Mouse (Mus musculus) G1E (cell line): Measurements from ENCODE around the gene Wipi1. TPM values are rescaled to one million over a fixed set of nuclear protein-coding genes. Genes with fewer than 3 reads are reported as not detected.

Source experiments
- ATAC-seq: 2 replicates; pipeline ENCODE4 v1.8.0; 2016; ENCODE audit warnings: mild to moderate bottlenecking; ENCODE audit not compliant: insufficient number of reproducible peaks, poor library complexity, low FRiP score, severe bottlenecking; ENCODE audit errors: extremely low read depth
- DNase-seq: peaks from one replicate; pipeline ENCODE4 v3.0.0; 2012; ENCODE audit warnings: low spot score
- H3K27me3 ChIP-seq: 2 replicates; pipeline ENCODE4 v1.6.1; 2012; ENCODE audit warnings: mild to moderate bottlenecking, low read length, inconsistent platforms; ENCODE audit not compliant: insufficient read depth
- H3K36me3 ChIP-seq: replicated peaks from 2 replicates; pipeline ENCODE3; 2012; ENCODE audit warnings: mild to moderate bottlenecking, inconsistent platforms
- H3K4me1 ChIP-seq: 2 replicates; pipeline ENCODE4 v1.6.1; 2012; ENCODE audit warnings: low read depth, low read length, inconsistent platforms, mixed read lengths; ENCODE audit not compliant: insufficient read depth
- H3K4me3 ChIP-seq: 2 replicates; pipeline ENCODE4 v1.5.1; 2012; ENCODE audit warnings: low read depth, mild to moderate bottlenecking, inconsistent platforms, low read length, moderate library complexity, mixed read lengths
- H3K9me3 ChIP-seq: replicated peaks from 2 replicates; pipeline ENCODE4 v1.6.1; 2012; ENCODE audit warnings: inconsistent platforms
- CTCF ChIP-seq: IDR thresholded peaks from 2 replicates; pipeline ENCODE4 v1.5.1; 2012; ENCODE audit warnings: low read depth, low read length, inconsistent platforms, mixed read lengths
- GATA1 ChIP-seq: IDR thresholded peaks from 2 replicates; pipeline ENCODE4 v1.6.1; 2012; ENCODE audit warnings: borderline replicate concordance, low read length, inconsistent platforms, mixed read lengths
- GATA2 ChIP-seq: IDR thresholded peaks from 2 replicates; pipeline ENCODE4 v1.6.1; 2012; ENCODE audit warnings: low read depth, low read length, inconsistent platforms, borderline replicate concordance
- POLR2AphosphoS5 ChIP-seq: IDR thresholded peaks from 2 replicates; pipeline ENCODE4 v1.6.1; 2012; ENCODE audit warnings: low read depth, low read length, inconsistent platforms; ENCODE audit not compliant: insufficient replicate concordance
- TAL1 ChIP-seq: conservative IDR thresholded peaks from 2 replicates; pipeline ENCODE4 v1.6.1; 2012; ENCODE audit warnings: low read depth, low read length, inconsistent platforms, mixed read lengths
- polyA plus RNA-seq: library from polyadenylated mRNA; stranded (reverse); fragments of >175 nt; gene quantifications from 2 replicates; pipeline ENCODE4 v1.2.3, GENCODE M21; 2012
- total RNA-seq, 2 experiments: library from RNA; stranded (forward) in 1 of 2; stranded (reverse) in 1 of 2; fragments of 200-1000 nt in 1 of 2; fragments of >200 nt in 1 of 2; fragmentation: Nextera tagmentation in 1 of 2; gene quantifications; 2 replicates each; pipeline ENCODE4 v1.2.3; 2014 to 2017

Gene Wipi1
- total and polyA plus RNA-seq, 3 experiments: 5.0 to 15.0 (median 12.6) TPM

DNA sequence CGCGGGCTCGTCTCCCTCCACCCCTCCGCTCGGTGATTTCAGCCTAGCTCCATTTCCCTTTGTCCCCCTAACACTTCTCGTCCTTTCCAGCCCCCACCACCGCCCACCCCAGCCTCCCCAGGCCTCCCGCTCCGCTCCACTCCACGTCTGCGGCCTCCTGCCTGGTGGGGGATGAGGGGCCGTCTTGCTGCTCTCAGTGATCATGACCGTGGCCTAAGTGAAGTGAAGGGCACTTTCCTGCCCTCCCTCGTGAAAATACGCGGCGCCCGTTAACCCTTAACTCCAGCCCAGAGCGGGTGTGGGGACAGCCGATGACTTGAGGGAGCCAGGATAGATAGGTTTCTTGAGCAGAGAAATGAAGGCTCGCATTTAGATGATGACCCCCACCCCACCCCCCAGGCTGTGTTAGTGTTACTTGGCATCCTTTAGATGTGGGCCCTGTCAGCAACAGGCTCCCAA, 39.8 kb upstream of the Wipi1 start:
- DNase-seq (no peak), ATAC-seq (no peak)
- TF ChIP-seq GATA2 (no peak), CTCF (no peak), GATA1 (no peak), POLR2AphosphoS5 (no peak), TAL1 (no peak)
- peak overlapping the region; percentile 95 for H3K4me3 ChIP-seq
- H3K27me3 ChIP-seq: peaks cover 25% of the 10 kb centered on the region
- H3K9me3 ChIP-seq: no peaks in the 10 kb centered on the region
- H3K36me3 ChIP-seq: peaks cover 36% of the 10 kb centered on the region
- peaks cover 61% of the 10 kb centered on the region for H3K4me1 ChIP-seq

DNA sequence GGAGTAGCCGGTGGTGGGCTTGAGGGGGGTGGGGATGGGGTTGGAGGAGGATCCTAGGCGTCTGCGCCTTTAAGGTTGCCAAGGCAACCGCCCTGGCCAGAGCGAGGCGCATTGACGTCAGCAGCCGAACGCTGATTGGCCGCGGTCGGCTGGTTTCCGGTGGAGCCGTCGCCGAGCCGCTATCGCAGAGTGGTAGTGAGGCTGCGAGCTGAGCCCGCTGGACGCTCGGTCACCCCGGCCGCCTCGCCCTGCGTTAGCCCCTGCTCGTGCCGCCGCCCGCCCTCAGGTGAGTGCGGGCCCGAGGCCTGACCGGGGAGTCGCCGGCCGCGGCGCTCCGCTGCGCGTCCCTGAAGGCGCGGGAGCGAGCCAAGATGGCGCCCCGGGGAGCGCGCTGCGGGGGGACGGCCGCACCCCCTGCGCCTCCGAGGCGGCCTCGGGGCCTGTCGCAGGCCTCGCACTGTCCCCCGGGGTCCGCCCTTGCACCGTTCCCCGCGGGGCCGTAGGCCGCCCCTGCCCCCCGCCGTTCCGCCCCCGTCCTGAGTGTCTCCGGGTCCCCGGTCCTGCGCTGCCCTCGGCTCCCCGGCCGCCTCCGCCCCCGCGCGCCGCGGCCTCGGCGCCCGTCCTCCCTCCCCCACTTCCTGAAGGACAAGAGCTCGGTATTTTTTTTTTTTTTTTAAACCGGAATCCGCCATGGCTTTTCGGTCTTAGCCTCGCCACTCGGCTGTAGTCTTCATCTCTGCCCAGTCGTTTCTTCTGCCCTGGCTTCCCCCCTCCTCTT, 39.2 kb upstream of the Wipi1 start:
- DNase-seq: peak; percentile 97
- Histone ChIP-seq H3K36me3 (peaks cover 30% of the 10 kb centered on the region), H3K4me1 (peaks cover 55% of the 10 kb centered on the region), H3K27me3 (peaks cover 28% of the 10 kb centered on the region), H3K4me3 (peak overlapping the region; percentile 95), H3K9me3 (no peaks in the 10 kb centered on the region)
- ATAC-seq: peak; percentile 87
- TF ChIP-seq GATA2 (no peak), TAL1 (no peak), GATA1 (no peak)

DNA sequence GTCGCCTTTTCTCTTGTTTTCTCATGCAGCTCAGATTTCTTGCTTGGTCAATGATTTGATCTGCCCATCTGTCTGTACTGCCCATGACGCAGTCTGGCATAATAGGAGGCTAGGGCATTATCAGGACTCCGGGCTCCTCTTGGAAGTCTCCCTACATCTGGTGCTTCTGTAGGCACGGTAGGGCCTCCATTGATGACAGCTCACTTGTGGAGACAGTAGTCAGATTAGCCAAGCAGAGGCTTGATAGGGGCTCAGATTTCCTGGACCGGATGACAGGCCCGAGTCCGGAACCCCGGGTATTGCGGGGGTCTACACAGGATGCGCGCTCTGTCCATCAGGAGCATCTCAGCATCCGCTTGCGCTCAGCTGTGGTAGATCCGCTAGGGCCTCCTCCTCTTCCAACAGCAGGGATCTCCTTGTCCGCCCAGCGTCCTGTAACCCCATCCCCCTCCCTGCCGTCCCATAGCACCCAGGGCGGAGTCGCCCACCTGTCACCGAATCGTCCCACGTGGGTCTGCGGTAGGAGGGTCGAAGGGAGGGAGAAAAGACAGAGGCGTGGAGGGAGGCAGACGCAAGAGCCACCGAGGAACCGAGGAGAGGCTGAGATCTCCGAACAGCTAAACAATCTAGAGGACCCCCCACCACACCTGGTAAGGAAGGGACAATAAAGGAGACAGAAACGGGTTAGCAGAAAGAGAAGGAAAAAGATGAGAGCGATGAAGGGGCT, 38.4 kb upstream of the Wipi1 start:
- DNase-seq (peak; percentile 63), ATAC-seq (peak; percentile 50)
- H3K4me1 ChIP-seq: peaks cover 48% of the 10 kb centered on the region

DNA sequence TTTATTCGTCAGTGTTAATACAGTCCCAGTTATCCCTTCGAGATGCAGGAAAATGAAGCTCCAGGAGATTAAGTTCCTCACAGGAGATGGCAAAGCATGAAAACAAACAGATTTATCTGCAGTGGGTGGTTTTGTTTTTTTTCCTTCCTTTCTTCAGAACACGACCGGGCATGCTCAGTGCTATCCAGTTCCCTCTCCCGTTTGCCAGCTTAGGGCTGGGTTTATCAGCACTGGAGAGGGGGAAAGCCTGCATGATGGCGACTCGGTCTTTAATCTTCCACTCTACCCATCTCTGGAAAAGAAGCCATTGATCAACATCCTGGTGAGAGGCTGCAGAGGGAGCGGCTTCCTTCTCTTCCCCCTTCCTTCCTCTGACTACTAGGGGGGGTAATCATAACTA, 37.4 kb upstream of the Wipi1 start, which contains the start of gene Prkar1a:
Gene Prkar1a (plus strand): TSS at position 200 of the 400 bp plus-strand sequence.
- no peaks in the 10 kb centered on the region for H3K9me3 ChIP-seq
- H3K4me1 ChIP-seq: peaks cover 43% of the 10 kb centered on the region
- peak within 1 kb of the TSS; percentile 95 for H3K4me3 ChIP-seq
- ATAC-seq: no peak
- no peak for TF ChIP-seq CTCF
- TF ChIP-seq TAL1: no peak
- TF ChIP-seq POLR2AphosphoS5: no peak
- no peak for TF ChIP-seq GATA1
- TF ChIP-seq GATA2: no peak
- no peak for DNase-seq
- H3K36me3 ChIP-seq: peaks cover 13% of the 10 kb centered on the region
- H3K27me3 ChIP-seq: peaks cover 30% of the 10 kb centered on the region

More for the DNA sequence above, 38.4 kb upstream of the Wipi1 start:
- Histone ChIP-seq H3K27me3 (peaks cover 28% of the 10 kb centered on the region), H3K36me3 (peaks cover 22% of the 10 kb centered on the region), H3K9me3 (no peaks in the 10 kb centered on the region), H3K4me3 (peak overlapping the region; percentile 95)
- no peak for TF ChIP-seq POLR2AphosphoS5

DNA sequence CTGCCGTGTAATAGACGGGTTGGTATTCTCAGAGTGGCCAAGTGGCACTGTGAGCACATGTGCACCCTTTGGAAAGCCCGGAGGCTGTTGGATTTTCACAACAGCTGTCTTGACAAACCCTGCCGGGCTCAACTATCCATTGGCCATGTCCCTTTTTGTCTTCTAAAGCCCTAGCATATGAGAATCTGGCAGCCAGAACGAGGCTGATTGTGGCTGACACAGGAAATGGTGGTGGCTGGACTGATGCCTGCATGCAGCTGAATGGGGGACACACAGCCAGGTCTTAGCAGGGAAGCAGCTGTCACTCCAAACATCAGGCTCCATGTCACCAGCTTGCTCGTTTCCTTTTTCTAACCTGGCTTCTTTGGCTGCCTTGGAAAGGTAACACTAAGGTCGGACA, 36.7 kb upstream of the Wipi1 start:
- no peak for TF ChIP-seq TAL1
- no peak for TF ChIP-seq POLR2AphosphoS5
- no peak for TF ChIP-seq GATA1
- TF ChIP-seq GATA2: no peak
- no peak for TF ChIP-seq CTCF
- H3K9me3 ChIP-seq: no peaks in the 10 kb centered on the region
- peaks cover 39% of the 10 kb centered on the region for H3K4me1 ChIP-seq
- H3K4me3 ChIP-seq: no peak overlapping the region
- no peak for ATAC-seq
- H3K36me3 ChIP-seq: peaks cover 6% of the 10 kb centered on the region
- H3K27me3 ChIP-seq: peaks cover 34% of the 10 kb centered on the region
- DNase-seq: no peak

DNA sequence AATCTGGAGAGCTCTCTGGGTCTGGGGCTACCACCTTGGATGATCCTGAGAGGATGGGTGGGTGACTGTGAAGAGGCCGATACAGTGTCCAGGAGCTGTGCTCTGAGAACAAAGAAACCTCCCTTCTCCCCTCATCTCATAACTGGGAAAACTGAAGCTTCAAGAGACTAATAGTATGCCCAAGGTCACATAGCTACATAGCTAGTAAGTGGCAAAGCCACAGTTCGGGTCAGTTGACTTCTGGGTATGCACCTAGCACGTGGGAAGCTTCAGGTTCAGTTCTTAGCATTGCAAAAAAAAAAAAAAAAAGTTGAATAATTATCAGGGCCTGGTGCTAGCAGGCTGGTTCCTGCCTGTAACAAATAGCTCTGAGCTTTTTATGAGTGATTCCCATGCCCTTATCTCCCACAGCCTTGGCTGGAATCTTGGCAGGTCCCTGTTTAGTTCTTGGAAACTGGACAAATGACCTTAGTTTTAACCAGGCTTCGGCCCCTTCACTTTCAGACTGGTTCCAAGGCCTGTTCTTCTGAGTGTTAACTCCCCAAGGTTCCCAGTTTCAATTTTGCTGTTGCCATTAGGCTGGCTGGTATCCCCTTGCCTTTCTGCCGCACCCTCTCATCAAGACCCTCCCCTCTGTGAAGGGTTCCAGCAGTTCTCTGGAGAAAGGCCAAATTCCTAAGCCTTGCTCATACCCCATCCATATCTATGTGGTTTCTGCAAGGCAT, 29.9 kb upstream of the Wipi1 start:
- TF ChIP-seq CTCF: no peak
- TF ChIP-seq GATA1: no peak
- TF ChIP-seq TAL1: no peak
- no peak for TF ChIP-seq POLR2AphosphoS5
- no peak for TF ChIP-seq GATA2
- Histone ChIP-seq H3K27me3 (peaks cover 14% of the 10 kb centered on the region), H3K9me3 (no peaks in the 10 kb centered on the region), H3K4me3 (no peak overlapping the region), H3K4me1 (no peaks in the 10 kb centered on the region), H3K36me3 (no peaks in the 10 kb centered on the region)
- ATAC-seq (no peak), DNase-seq (no peak)
